Mouse (Mus musculus): ENCODE measurements around the gene Gm49361.

DNA sequence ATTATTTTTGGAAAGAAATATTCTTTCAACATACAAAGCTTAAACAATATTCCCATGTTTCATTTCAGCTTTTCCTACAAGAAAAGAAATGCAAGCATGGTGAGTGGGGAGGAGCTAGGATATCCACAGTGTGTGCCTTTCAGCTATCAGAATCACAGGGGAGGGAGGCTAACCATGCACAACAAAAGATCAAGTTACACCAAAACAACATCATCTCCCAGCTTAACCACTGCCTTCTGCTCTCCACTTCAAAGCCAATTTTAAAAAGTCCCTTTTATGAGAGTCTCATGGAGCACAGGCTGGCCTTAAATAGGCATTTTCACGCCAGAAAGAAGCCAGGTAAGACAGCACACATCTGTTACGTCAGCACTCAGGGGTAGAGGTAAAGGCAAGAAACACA is 134.9 kb downstream of the Gm49361 start:
- no peak for TF ChIP-seq CTCF (IDR thresholded peaks at IDR 0.05; ENCODE audit: control insufficient read depth, insufficient read depth, insufficient replicate concordance, low read depth, low read length)
- no peak for TF ChIP-seq POLR2A (IDR thresholded peaks at IDR 0.05; ENCODE audit: control insufficient read depth, low read depth, low read length)
